Mouse (Mus musculus) adrenal gland, adult 8-10 months (tissue): ENCODE measurements around the gene Dync1i1. TPM values are rescaled to one million over a fixed set of nuclear protein-coding genes. Genes with fewer than 3 reads are reported as not detected.

Source experiments
- DNase-seq: peaks from one replicate; pipeline ENCODE4 v3.0.0; 2022
- total RNA-seq, 4 experiments: library from RNA; stranded (reverse); gene quantifications; 2 replicates each; pipeline ENCODE4 v1.2.4; 2022

The Dync1i1 gene
- total RNA-seq, 4 experiments from 2014 or later: 2.4 to 2.8 (median 2.5) TPM

- DNase-seq: no peak
These were observed 50.0 kb downstream of the Dync1i1 start for GRCm38 (mm10) chr6:5775461-5775860.

- DNase-seq: no peak
These were observed 56.3 kb downstream of the Dync1i1 start for GRCm38 (mm10) chr6:5781752-5782151.

DNA sequence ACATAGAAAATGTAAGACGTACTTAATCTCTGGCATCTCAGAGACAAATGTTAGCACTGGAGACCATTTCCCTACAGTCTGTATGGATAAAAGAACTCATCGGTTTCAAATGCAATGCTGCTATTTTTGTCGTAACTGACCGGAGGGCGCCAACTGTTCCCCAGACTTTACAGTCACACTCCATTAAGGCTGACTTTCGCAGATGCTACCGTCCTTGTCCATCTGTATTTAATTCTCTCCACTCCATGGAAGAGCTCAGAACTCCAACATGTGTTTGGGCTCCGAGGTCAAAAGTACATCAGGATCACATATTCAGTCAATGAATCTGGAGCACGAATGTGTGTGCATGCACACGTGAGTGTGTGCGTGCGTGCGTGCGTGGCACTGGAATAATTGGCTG, 58.4 kb downstream of the Dync1i1 start:
- DNase-seq: no peak

GRCm38 (mm10) chr6:5790607-5791006, 65.2 kb downstream of the Dync1i1 start:
- DNase-seq: no peak

- peak; percentile 49 for DNase-seq
These were observed 68.8 kb downstream of the Dync1i1 start for GRCm38 (mm10) chr6:5794106-5794753.

DNA sequence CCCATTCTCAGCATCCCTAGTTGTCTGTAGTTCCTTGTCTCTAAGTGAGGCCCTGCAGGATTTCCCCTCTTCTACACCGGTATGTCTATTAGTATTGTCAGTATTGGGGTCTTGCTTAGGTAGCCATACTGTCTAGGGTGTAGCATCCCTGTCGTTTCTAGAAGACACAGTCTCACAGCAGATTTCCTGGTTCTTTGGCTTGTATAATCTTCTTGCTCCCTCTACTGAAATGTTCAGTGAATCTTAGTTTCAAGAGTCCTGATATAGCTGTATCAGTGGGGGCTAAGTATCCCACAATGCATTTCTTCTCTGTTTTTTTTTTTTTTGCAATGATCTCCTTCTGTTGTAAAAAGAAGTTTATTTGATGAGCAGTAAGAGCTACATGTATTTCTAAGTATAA, 69.9 kb downstream of the Dync1i1 start:
- DNase-seq: no peak

DNA sequence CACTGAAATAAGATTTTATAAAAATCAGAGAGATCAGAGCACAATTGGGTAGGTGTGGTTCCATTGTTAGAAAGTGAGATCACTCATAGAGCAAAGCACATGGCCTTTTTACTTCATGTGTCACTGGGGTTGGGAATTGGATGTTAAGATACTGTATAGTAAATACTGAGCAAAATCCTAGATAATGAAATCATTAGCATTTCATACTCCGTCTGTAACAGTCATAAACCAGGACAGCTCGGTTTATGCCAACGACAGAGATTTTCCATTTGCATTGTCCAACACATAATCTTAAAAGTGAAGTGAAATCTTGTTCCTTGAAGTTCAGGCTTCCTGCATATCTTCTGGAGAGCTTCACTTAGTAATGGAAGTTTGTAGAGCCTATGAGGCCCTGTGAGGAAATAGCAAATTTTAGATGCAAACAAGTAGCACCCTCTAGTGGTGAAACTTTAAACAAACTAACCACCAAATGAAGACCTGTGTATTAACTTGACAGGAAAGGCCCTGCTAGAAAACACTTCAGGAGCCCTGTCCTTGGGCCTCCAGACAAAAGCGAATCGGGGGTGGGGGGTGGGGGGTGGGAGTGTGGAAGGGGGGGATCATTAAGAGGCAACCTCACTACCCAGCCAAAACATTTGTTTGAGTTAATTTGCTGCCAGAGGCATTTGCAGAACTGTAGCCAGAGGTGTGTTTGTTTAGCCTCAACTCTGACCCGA, 76.8 kb downstream of the Dync1i1 start:
- no peak for DNase-seq

DNA sequence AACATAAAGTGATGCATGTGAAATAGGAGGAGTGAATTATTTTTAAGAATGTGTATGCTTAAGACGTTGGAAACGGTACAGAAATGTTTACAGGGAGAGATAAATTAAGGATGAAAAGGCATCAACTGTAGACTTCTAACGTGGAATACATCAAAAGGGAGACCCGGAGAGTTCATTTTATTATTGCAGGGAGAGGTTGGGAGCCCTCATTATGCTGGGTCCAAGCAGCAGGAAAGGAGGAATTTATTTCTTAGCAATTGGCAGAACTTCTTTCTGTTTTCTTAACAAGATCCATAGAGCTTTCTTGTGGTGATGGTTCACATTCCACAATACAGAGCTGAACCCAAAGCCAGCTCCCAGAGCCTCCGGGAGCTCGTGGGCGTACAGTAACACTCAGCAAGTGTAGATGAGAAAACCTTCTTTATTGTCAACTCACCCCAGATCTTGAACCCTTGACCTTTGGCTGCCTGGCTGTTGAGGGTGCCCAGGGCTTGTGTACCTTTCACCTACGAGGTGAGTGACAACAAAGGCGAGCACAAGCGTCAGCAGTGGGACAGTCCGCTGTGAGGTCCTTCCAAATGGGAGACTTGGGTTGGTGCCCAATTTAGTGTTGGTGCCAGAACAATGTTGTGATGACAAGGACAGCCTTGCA, 77.5 kb downstream of the Dync1i1 start:
- no peak for DNase-seq

- no peak for DNase-seq
These were observed 82.6 kb downstream of the Dync1i1 start for GRCm38 (mm10) chr6:5808008-5808421.

- no peak for DNase-seq
These were observed 86.6 kb downstream of the Dync1i1 start for GRCm38 (mm10) chr6:5812076-5812475.

DNA sequence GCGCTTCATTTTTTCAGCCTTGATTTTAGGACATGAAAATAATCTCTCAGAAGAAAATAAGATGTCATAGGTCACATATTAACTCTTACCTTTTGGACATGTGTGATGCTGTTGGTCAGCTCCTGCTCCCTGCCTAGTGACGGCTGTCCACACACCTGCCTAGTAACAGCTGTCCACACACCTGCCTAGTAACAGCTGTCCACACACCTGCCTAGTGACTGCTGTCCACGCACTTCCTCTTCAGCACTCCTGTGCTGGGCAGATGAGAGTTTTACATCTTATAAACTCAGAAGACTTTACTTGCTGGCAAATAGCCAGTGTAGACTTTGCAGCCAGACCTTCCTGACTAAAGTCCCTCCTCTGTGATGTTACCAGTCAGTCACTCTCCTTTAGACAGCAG, 94.2 kb downstream of the Dync1i1 start:
- no peak for DNase-seq

- peak; percentile 4 for DNase-seq
These were observed 100.0 kb downstream of the Dync1i1 start for GRCm38 (mm10) chr6:5825461-5825860.

- DNase-seq: no peak
These were observed 101.6 kb downstream of the Dync1i1 start for GRCm38 (mm10) chr6:5827064-5827463.

DNA sequence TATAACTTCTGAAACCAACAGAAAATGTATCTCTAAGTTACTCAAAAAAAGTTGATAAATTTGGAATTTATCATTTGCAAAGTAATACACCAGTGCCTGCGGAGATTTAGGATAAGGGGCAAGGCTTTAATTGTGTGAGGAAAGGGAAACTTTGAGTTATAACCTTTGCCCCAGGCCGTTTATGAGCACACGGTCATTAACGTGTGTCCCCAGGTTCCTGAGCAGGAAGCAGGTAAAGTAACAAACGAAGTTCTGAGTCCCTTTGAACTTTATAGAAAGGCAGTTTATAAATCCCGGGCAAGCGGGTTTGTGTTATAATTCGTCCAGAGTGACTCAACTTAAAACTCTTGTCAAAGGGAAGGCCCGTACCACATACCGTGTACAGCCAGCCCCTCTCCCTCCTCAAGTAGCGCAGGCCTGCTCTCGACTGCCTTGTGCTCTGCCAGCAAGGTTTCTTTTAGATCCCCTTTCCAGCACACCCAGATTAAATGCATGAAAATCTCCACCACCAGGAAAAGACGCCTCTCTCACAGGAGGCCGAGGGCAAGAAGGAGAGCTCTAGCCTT, 103.1 kb downstream of the Dync1i1 start:
- no peak for DNase-seq

DNA sequence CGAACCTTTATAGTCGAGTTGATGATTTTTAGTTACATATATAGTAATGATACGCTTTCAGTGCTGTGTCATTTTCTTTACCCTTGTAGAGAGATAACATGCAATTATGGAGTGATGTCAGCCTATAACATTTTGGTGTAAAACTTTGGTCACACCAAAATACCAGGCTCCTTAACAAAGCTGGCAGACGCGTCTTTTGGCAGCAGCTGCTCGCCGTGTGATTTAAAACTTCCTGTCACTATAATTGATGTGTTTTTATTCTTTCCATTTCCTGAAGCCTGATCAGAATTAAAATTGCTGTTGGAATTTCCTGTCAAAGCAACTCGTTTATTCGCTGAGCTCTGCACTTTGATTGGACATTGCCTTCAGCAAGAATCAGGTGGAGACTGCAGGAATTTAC, 103.7 kb downstream of the Dync1i1 start:
- DNase-seq: no peak

DNA sequence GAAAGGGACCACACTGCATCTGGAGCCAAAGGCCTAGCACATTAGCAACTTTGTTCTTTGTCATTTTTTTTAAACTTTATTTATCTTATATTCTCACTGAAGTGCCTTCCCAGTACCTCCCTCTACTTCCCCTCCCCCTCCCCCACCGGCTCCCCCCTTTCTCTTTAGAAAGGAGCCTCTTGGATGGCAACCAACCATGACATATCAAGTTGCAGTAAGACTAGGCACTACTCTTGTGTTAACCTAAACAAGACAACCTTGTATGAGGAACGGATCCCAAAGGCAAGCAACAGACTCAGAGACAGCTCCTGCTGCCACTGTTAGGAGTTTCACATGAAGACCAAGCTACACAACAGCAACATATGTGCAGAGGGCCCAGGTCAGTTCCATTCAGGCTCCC, 105.3 kb downstream of the Dync1i1 start:
- DNase-seq: no peak

GRCm38 (mm10) chr6:5831233-5831632, 105.8 kb downstream of the Dync1i1 start:
- no peak for DNase-seq

DNA sequence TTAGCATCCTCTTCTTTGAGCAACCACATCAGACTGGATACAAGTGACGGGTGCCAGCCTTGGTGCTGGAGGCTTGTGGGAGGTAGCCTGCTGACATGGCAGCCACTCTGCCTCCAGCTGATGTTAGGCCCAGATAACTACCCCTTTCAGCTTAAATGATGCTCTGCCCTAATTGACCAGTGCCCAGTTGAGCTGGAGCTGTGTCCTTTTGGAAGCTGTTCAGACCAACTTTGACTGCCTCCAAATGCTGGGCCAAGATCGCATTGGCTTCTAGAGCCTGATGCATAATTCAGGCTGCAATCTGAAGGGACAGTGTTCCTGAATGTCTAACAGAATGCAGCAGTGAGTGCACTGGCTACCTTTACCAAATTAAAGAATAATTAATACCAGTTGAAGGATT, 107.4 kb downstream of the Dync1i1 start:
- DNase-seq: no peak

GRCm38 (mm10) chr6:5842466-5842865, 117.0 kb downstream of the Dync1i1 start:
- DNase-seq: no peak

GRCm38 (mm10) chr6:5846154-5846553, 120.7 kb downstream of the Dync1i1 start:
- no peak for DNase-seq

GRCm38 (mm10) chr6:5854048-5854836, 128.8 kb downstream of the Dync1i1 start:
- no peak for DNase-seq

GRCm38 (mm10) chr6:5855526-5855925, 130.1 kb downstream of the Dync1i1 start:
- DNase-seq: no peak

GRCm38 (mm10) chr6:5858371-5858770, 132.9 kb downstream of the Dync1i1 start:
- DNase-seq: no peak
